Mouse (Mus musculus): ENCODE data around the gene Dpyd. TPM values are rescaled to one million over a fixed set of nuclear protein-coding genes. Genes with fewer than 3 reads are reported as not detected.

Dpyd gene
- polyA plus RNA-seq, 1 experiment: 0.57 TPM

DNA sequence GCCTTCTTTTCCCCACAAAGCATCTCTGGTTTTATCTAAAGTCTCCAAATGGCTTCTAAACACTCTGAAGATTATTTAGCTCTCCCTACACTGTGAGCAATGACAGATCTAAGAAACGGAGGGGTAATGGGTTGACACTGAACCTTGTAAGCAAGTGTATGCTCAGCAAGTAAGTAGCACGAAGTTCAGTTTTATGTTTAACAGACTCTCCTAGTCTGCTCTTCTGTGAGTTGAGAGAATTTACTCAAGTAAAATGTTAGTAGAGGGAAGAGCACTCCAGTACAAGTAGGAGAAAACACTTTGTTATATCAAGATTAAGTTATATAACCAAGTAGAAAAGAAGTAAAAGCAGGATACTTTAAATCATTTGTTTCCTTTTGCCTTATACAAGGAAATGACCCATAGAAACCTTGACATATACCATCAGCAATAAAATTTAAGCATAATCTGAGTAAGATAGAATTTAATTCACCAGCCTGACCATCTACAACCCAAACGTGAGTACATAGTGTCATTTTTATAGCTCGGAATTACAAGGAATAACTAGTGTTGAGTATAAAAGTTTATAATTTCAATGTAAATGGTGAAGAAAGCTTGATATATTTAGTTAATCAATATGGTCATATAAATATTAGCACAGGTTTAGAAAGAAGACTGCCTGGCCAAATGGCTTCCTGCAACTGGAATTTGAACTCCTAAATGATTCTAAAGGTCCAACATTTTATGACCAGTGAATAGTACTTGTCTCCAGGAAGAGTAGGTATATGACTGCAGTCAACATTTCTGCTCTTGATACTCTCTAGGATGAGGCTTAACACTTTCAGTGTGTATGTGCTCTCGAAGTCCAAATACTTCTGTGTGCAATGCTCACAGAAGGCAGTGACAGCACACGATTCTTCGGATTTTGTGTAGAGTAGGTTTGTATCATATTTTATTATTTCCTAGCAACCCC is 40.0 kb downstream of the Dpyd start:
- no peak overlapping the region for H3K9ac ChIP-seq (ENCODE audit: low read depth, poor library complexity, severe bottlenecking)
- H3K9me3 ChIP-seq (replicated peaks; ENCODE audit: control insufficient read depth, insufficient read depth, low read length, poor library complexity, severe bottlenecking): no peaks in the 10 kb centered on the region
- TF ChIP-seq EP300 (IDR thresholded peaks at IDR 0.05; ENCODE audit: insufficient read depth, low read depth, low read length) (no peak), CTCF (IDR thresholded peaks at IDR 0.05; ENCODE audit: low read depth, low read length) (no peak), POLR2A (IDR thresholded peaks at IDR 0.05; ENCODE audit: insufficient read depth, low read length) (no peak)
- no peaks in the 10 kb centered on the region for H3K36me3 ChIP-seq (ENCODE audit: control insufficient read depth, insufficient read depth, low read length, poor library complexity, severe bottlenecking)
- no peak overlapping the region for H3K4me3 ChIP-seq (ENCODE audit: low read depth, low read length)
- no peaks in the 10 kb centered on the region for H3K27me3 ChIP-seq (ENCODE audit: control insufficient read depth, insufficient read depth, low read length, poor library complexity, severe bottlenecking)
- H3K4me1 ChIP-seq (ENCODE audit: control insufficient read depth, insufficient read depth, low read length): no peaks in the 10 kb centered on the region
- no peak overlapping the region for H3K27ac ChIP-seq (ENCODE audit: insufficient read depth, low read length)

DNA sequence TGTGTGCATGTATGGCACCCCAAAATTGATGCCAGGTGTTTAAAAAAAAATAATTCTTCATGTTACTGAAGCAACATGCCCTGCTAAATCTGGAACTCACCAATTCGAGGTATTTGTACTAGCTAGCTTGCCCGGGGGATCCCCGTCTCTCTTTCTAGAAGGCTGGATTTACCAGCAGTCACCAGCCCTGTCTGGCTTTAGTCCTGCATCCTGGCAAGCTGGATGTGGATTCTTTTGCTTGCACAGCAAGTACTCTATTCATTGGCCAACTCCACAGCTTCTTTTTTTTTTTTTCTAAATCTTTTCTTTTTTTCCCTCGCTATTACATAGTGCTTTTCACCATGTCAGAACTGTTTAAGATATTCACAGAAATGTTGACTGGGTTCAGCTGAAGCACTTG is 46.8 kb downstream of the Dpyd start:
- no peaks in the 10 kb centered on the region for H3K36me3 ChIP-seq (ENCODE audit: control insufficient read depth, insufficient read depth, low read length, poor library complexity, severe bottlenecking)
- H3K4me3 ChIP-seq (ENCODE audit: low read depth, low read length): no peak overlapping the region
- H3K27me3 ChIP-seq (ENCODE audit: control insufficient read depth, insufficient read depth, low read length, poor library complexity, severe bottlenecking): no peaks in the 10 kb centered on the region
- no peak overlapping the region for H3K27ac ChIP-seq (ENCODE audit: insufficient read depth, low read length)
- TF ChIP-seq CTCF (IDR thresholded peaks at IDR 0.05; ENCODE audit: low read depth, low read length) (no peak), POLR2A (IDR thresholded peaks at IDR 0.05; ENCODE audit: insufficient read depth, low read length) (no peak), EP300 (IDR thresholded peaks at IDR 0.05; ENCODE audit: insufficient read depth, low read depth, low read length) (no peak)
- H3K9ac ChIP-seq (ENCODE audit: low read depth, poor library complexity, severe bottlenecking): no peak overlapping the region
- no peaks in the 10 kb centered on the region for H3K9me3 ChIP-seq (replicated peaks; ENCODE audit: control insufficient read depth, insufficient read depth, low read length, poor library complexity, severe bottlenecking)
- H3K4me1 ChIP-seq (ENCODE audit: control insufficient read depth, insufficient read depth, low read length): no peaks in the 10 kb centered on the region

DNA sequence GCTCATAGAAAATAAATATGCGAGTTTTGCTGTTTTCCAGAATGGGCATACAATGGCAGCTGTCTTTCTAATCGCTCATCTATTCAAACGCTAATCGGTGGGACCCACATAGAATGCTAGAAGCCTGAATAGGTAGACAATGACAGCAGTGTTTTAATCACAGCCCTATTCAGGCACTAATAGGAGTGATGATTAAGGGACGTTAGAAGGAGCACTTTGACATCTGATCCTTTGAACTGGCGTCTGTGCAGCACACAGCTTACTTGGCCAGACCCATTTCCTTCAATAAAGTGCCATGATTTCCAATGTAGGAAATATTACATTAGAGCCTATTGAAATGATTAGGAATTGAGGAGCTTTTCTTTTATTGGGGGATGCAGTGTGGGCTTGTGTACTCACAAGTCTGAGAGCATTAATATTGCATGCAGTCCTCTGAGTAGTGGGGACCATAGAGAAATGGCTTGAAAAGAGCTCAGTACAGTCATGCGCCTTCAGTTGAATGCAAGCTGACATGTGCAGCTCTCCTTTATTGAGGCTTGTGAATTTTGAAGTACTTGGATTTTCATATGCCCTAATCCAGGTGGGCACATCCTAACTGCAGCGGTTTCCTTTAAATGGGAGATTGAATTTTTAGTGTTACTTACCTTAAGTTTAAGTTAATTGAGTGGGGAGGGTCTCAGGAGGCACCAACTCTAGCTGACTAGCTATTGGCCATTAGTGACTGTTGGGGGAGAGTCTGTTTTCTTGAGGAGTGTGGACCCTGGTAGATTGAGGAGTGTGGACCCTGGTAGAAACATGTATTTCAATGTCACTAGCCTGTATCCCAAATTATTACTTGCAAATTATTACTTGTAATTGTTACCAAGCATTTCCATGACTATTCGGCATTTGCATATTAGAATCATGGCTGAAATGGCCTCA is 64.8 kb downstream of the Dpyd start:
- Histone ChIP-seq H3K9ac (ENCODE audit: low read depth, poor library complexity, severe bottlenecking) (no peak overlapping the region), H3K4me1 (ENCODE audit: control insufficient read depth, insufficient read depth, low read length) (no peaks in the 10 kb centered on the region), H3K4me3 (ENCODE audit: low read depth, low read length) (no peak overlapping the region), H3K27me3 (ENCODE audit: control insufficient read depth, insufficient read depth, low read length, poor library complexity, severe bottlenecking) (no peaks in the 10 kb centered on the region; the same call in 1 of the 2 replicates), H3K36me3 (ENCODE audit: control insufficient read depth, insufficient read depth, low read length, poor library complexity, severe bottlenecking) (no peaks in the 10 kb centered on the region), H3K9me3 (replicated peaks; ENCODE audit: control insufficient read depth, insufficient read depth, low read length, poor library complexity, severe bottlenecking) (no peaks in the 10 kb centered on the region), H3K27ac (ENCODE audit: insufficient read depth, low read length) (no peak overlapping the region)
- TF ChIP-seq POLR2A (IDR thresholded peaks at IDR 0.05; ENCODE audit: insufficient read depth, low read length): no peak
- no peak for TF ChIP-seq EP300 (IDR thresholded peaks at IDR 0.05; ENCODE audit: insufficient read depth, low read depth, low read length)
- TF ChIP-seq CTCF (IDR thresholded peaks at IDR 0.05; ENCODE audit: low read depth, low read length): no peak

DNA sequence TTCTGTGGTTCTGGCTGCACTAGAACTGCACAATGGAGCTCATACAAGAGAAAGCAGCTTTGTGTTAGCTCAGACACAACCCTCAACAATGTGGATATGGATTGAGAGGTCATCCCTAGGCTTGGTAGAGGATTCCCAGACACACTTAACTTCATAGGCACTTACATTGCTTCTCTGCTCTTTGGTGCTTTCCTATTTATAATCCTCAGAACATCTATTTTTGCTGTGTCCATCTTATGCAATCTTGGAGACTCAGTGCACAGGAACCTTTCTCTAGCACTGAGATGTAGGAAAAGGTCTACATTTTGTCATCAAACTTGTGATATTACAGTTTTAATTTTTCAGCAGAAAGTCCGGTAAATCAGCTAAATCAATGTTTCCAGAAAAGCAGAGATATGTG is 67.8 kb downstream of the Dpyd start:
- Histone ChIP-seq H3K36me3 (ENCODE audit: control insufficient read depth, insufficient read depth, low read length, poor library complexity, severe bottlenecking) (no peaks in the 10 kb centered on the region), H3K27ac (ENCODE audit: insufficient read depth, low read length) (no peak overlapping the region), H3K27me3 (ENCODE audit: control insufficient read depth, insufficient read depth, low read length, poor library complexity, severe bottlenecking) (no peaks in the 10 kb centered on the region; the same call in 1 of the 2 replicates), H3K4me1 (ENCODE audit: control insufficient read depth, insufficient read depth, low read length) (no peaks in the 10 kb centered on the region), H3K9me3 (replicated peaks; ENCODE audit: control insufficient read depth, insufficient read depth, low read length, poor library complexity, severe bottlenecking) (no peaks in the 10 kb centered on the region), H3K4me3 (ENCODE audit: low read depth, low read length) (no peak overlapping the region), H3K9ac (ENCODE audit: low read depth, poor library complexity, severe bottlenecking) (no peak overlapping the region)
- TF ChIP-seq POLR2A (IDR thresholded peaks at IDR 0.05; ENCODE audit: insufficient read depth, low read length): no peak
- no peak for TF ChIP-seq CTCF (IDR thresholded peaks at IDR 0.05; ENCODE audit: low read depth, low read length)
- TF ChIP-seq EP300 (IDR thresholded peaks at IDR 0.05; ENCODE audit: insufficient read depth, low read depth, low read length): no peak

- H3K27ac ChIP-seq (ENCODE audit: insufficient read depth, low read length): no peak overlapping the region
- no peak for TF ChIP-seq POLR2A (IDR thresholded peaks at IDR 0.05; ENCODE audit: insufficient read depth, low read length)
- no peak for TF ChIP-seq CTCF (IDR thresholded peaks at IDR 0.05; ENCODE audit: low read depth, low read length)
- H3K36me3 ChIP-seq (ENCODE audit: control insufficient read depth, insufficient read depth, low read length, poor library complexity, severe bottlenecking): no peaks in the 10 kb centered on the region
- H3K4me3 ChIP-seq (ENCODE audit: low read depth, low read length): no peak overlapping the region
- no peak overlapping the region for H3K9ac ChIP-seq (ENCODE audit: low read depth, poor library complexity, severe bottlenecking)
- no peaks in the 10 kb centered on the region for H3K9me3 ChIP-seq (replicated peaks; ENCODE audit: control insufficient read depth, insufficient read depth, low read length, poor library complexity, severe bottlenecking)
- H3K27me3 ChIP-seq (ENCODE audit: control insufficient read depth, insufficient read depth, low read length, poor library complexity, severe bottlenecking): no peaks in the 10 kb centered on the region
- H3K4me1 ChIP-seq (ENCODE audit: control insufficient read depth, insufficient read depth, low read length): no peaks in the 10 kb centered on the region
Observed at GRCm38 (mm10) chr3:118646024-118646570, 84.2 kb downstream of the Dpyd start.
